Mouse (Mus musculus) layer of hippocampus, postnatal 14 days (tissue): Measurements from ENCODE around the gene Olfr986. TPM values are rescaled to one million over a fixed set of nuclear protein-coding genes. Genes with fewer than 3 reads are reported as not detected.
"Not testable (repeated sequence)": the region's sequence is repeated elsewhere in the genome, so short reads cannot be mapped to it uniquely, and the experiment has no call there.

Source experiments
- DNase-seq, 2 experiments: peaks; one replicate each; pipeline ENCODE4 v3.0.0; 2021 to 2022; ENCODE audit warnings: low spot score in 2 of 2, mixed read lengths in 1 of 2
- long read RNA-seq, 2 experiments: library from polyadenylated mRNA; stranded (forward); transcript quantifications; one replicate each; pipeline ENCODE4 v2.0.0; 2021
- total RNA-seq, 2 experiments: library from RNA; stranded (reverse); gene quantifications; 2 replicates each; pipeline ENCODE4 v1.2.3; 2021

The Olfr986 gene
- total RNA-seq = under 1 TPM in 1 of 2 experiments, not detected in 1; 0.12 TPM
- long read RNA-seq, experiment 1 = 0 reads
- long read RNA-seq, experiment 2 = 0 reads

DNA sequence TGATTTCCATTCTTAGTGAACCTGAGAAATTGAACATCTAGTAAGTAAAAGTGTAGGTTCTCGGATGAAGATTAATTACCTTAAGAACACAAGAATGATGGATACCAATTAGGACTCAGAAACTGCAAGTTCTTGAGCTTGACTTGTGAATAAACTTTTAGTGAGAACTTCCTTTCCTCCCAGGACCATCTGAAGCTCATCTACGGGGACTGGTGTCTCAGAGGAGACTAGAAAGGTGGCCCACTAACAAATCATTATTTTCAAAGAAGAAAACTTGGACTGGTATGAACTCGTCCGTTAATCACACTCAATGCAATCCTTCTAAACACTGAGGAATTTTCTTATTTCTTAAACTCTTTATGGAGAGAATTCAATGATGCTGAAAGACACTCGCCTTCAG lies at the start of gene Olfr986:
TSS of gene Olfr986 (plus strand) at position 301 of the 400 bp plus-strand sequence.
- DNase-seq = no peak

DNA sequence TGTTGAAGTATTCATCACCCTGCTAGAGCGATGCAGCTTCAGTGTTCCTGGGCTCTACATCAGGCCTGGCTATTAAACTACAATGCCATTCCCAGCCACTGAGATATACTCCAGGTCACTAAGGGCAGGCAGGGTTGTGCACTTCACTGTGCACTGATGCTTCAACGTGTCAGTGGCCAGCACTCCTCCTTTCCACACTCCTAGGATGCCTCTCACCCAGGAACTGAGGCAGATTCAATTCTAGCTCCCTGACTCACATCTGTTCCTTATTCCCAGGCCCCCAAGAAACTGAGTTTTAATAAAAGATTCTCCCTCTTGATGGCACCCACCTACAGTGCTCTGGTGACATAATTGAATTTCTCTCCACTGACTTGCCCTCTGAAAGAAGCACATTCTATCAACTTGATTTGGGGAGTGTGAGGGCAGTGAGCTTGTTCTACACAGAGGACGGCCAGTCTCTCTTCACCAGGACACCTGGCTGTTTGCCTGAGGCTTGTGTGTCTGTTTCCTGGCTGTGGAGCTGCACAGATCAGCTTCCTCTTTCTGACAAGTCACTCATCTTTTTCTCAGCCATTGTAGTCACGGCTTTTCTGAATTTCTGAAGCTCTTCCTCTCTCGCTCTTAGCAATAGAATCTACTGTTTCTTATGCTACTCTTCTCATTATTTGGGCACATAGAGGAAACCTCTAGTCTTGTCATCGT lies 43.6 kb upstream of the Olfr986 start:
- no peak for DNase-seq

DNA sequence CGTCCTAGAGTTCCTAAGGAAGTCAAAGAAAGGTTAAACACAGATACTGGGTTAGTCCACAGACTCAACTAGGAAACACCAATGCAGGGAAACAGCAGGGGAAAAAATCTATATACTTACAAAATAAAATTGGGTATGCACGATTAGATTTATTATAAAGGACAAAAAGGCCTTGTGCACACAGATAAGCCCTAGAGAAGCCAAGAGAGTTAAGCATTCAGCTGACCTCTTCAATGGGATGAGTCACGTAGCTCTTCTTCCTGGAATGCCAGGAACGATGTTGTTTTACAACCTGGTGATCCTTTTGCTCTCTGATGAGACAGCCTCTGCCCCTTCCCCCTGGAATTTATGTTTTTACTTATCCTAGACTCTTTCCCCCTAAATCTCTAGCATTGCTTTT lies 41.2 kb upstream of the Olfr986 start:
- DNase-seq = no peak

DNA sequence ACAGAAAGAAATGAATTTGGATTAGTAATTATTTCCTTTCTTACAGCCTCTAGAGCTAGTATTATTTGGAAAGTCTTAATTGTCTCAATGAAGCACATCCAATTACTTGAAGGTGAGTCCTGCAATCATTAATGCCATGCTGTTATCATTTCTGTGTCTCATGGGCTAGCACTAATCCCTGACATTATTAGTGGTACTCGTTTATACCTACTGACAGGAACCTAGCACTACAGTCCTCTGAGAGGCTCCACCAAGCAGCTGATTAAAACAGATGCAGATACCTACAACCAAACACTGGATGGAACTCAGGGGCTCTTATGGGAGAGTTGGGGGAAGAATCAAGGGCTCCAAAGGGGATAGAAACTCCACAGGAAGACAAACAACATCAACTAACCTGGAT lies 39.2 kb upstream of the Olfr986 start:
- DNase-seq = no peak

DNA sequence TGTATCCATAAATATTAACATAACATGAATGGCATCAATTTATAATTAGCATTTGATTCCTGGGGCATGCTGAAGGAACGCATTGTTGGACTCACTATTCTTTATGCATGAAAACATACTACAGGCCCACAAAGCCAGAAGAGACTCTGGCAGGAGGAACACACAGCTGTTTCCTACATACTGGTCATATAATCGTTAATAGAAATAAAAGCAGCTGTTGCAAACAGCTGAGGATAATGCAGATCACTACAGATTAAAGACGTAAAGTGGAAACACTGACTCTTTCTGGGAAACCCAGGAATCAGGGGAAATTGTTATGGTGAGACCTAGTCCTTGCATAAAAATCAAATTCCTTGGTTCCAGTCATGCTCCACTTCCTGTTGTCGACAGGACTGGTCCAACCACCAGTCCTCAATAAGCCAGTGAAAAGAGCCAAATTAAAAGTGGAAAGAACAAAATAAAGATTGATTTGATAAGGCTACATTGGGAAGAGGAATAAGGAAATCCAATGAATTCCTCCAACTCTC lies 25.5 kb upstream of the Olfr986 start:
- no peak for DNase-seq

DNA sequence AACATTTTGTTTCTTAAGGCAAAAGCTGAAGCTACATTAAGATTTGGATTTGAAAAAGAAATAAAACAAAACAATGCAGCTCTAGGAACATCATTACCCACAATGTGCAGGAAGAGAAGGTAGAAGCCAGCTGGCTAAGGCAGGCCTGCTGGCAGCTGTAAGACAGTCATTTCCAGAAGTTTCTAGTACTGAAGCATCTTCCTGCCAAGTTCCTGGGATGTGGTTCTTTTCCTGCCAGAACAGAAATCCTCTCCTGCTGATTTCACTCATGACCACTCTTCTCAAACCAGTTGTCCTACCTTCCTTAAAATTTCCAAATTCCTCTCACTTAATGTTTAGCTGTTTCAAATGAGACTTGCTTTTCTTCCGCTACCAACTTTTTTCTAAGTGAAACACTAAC lies 14.3 kb upstream of the Olfr986 start:
- DNase-seq = peak in 1 of 2 experiments; percentile 6

DNA sequence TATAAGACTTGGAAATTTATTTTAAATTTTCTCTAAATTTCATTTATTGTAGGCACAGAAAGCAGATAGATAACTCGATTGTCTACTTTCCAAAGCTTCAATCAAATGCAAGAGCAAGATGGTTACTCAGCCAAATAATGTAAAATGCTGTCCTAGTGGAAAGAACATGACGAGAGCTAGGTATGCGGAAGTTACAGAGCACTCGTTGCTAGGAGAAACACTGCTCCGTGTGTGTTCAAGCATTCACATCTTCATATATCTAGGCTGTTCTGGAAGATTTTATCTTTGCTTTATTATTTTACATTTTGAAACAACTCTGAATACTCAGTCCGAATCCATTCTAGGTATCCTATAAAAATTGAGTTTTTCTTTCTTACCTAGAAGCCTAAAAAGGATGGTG lies 3.7 kb upstream of the Olfr986 start:
- DNase-seq = no peak

DNA sequence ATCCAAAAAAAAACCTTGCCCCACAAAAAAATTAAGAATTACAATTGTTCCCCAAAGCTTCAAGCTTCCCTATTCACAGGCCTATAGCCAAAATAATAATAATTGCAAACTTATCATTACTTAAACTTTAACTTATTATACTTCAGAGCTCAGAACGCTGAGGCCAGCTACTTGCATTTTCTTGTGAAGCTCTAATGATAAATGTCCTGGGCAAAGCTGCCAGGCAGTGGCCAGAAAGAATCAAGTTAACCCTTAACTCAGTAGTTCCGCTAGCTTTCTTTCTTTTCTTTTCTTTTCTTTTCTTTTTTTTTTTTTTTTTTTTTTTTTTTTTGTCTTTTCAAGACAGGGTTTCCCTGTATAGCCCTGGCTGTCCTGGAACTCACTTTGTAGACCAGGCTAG lies 4.4 kb downstream of the Olfr986 start:
- not testable (repeated sequence) for DNase-seq

DNA sequence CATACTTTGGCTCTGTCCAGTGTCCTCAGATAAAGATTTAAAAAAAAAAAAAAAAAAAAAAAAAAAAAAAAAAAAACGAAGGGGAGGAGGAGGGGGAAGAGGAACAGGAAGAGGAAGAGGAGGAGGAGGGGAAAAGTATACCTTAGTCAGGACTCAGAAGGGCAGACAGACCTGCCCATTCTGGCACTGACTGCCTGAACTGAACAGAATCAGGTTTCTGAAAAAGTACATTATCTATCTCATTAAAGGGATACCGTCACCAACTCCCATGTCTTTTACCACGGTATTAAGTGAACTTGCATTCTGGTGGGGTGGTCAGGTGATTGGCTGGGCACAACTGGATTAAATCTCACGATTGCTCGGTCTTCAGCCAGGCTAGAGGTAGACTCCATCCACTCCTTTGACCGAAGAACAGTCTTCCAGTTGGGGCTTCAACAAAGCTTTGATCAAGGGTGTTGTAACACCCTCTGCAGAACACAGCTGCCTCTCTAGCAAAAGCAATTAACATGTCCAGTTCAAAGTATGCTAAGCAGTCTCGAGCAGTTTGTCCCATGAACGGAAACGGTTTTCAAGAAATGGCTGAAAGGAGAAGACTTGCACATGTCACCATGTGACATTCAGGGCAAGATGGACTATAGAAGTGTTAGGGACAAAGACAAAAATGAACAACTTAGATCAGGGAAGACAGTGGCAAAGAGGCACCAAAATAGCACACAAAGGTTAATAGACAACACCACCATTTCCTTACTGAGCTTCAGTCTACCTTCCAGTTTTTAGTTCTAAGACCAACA lies 10.6 kb downstream of the Olfr986 start:
- DNase-seq = no peak

DNA sequence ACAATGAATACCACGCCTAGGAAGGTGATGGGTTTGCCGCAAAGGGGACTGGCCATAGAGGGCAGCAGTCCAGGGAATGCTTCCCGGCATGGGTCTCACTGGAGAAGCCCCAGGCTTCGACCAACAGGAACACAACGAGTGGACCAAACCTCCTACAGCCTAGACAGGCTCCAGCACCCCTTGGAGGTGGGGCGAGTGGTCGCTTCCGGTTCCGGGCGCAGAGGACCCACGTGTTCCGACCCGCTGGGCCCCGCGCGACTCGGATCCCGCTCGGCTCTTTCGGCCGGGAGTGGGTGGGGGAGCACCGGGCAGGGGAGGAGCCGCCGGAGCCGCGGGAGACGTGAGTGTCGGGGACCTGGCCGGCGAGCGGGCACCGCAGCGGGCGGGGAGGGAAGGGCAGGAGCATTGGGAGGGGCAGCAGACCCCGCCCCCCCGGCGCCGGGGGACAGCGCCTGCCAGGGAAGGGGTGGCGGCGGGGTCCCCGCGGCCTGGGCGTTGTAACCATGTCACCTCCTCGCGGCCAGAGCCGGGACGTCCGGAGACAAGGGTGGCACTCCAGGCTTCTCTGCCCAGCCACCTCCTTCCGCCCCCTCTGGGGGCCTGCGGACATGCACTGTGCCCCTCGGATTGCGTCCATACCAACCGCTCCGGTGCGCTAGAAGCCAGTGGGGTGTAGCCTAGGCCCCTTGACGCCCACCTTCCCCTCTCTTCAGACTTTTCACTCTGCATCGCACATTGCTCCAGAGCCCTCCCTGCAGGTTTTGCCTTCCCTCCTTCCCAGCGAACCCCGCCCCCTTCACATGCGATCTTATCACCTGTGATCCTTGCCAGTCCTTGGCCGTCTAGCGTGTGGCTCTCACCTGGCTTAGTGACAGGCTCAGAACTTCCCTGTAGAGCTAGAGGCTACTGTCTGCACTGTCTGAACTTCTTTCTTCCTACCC lies 11.6 kb downstream of the Olfr986 start, which contains the start of gene Zfp202:
TSS of gene Zfp202 (plus strand) at position 219 of the 941 bp plus-strand sequence.
- peak; percentile 88 for DNase-seq

DNA sequence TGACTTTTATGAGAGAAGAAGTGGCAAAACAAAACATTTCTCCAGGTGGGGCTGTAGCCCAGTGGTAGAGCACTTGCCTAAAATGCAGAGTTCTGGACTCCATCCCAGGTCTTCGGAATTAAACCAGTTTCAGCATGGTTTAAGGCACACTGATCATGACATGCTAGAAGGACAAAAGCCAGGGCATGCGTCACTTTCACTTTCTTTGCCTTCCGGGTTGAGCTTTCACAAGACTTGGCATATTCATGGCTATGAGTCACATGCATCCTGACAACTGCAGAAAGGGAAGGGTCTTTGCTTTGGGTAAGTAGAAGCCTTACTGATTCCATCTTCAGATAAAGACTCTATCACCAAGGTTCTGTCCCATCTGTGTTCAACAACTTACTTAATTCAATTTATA lies 15.3 kb downstream of the Olfr986 start:
- DNase-seq = no peak

DNA sequence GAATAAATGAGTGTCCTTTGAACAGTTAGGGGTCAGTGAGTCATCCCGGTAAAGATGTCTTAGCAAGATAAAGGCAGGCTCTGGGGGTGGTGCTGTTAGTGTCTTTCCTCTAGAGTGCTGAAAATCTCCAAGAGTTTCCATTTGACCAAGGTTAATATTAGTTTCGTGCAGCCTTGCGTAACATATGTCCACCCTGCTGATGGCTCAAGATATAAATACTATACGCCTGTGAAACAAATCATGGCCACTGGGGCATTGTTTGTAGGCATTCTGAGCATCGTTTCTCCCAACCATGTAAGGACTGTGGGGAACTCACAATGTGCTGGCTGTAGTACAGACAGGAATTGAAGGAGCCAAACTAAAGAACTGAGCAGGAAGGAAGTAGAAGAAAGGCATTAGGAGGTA lies 25.8 kb downstream of the Olfr986 start:
- DNase-seq = no peak

DNA sequence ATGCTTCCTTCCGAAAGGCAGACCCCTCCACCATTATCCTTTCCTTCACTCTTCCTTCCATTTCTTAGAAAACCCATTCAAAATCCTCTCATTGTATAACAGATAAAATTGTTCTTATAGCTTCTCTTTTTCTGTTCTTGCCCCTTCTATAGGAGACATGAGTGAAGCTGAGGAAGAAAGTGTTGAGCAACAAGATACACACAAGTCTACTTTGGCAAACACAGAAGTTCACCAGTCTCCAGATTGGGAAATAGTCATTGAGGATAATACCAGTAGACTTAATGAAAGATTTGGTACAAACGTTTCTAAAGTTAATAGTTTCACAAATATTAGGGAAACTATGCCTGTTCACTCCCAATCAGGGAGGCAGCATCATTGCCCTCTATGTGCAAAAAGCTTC lies 30.0 kb downstream of the Olfr986 start:
- DNase-seq = no peak

DNA sequence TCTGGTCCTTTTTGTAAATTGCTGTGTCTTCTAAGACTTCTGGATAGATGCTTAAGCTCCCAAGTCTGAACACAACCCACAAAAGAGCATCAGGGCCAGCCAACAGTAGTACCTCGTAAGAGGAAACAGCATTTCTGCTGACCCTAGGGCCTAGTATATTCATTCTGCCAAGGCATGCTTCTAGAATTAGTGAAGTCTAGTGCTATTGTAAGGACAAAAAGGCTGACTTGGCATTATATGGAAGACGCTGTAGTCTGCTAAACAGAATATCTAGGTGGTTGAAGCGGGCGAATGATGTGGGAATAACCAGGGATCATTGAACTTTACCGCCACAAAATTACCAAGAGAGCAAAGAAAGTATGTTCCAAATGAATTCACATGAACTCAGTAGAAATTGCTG lies 33.3 kb downstream of the Olfr986 start:
- no peak for DNase-seq

DNA sequence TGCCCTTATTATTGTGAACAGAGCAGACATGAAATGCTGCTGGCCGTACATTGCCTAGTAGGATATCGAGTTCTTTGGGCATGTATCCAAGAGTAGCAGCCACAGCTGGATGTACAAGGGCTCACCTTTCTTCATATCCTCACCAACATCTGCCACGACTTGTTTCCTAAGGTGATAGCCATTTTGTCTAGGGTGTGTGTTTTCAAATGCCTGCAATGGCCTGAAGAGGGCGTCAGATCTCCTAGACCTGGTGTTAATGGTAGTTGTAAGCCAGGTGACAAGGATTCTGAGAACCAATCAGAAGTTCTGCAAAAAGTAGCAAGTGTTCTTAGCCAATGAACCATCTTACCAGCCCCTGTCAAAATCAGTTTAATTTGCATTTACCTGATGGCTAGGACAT lies 35.9 kb downstream of the Olfr986 start:
- DNase-seq = no peak

DNA sequence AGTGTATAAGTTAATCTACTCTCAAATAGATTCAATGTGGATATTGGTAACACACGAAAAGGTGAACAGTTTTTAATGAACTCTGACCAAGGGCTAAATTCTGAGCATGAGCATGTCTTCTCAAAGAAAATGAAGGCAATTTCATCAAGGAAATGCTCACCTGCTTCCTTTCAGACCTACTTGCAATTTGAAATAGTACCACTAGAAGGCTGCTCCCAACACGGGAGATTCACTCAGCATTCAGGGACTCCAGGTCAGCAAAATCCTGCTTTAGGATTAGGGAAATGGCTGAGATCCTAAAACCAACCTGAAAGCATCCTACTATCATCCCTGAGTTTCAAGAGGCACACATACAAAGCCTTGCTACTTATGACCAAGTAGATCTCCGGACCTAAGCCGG lies 43.6 kb downstream of the Olfr986 start:
- DNase-seq = no peak

DNA sequence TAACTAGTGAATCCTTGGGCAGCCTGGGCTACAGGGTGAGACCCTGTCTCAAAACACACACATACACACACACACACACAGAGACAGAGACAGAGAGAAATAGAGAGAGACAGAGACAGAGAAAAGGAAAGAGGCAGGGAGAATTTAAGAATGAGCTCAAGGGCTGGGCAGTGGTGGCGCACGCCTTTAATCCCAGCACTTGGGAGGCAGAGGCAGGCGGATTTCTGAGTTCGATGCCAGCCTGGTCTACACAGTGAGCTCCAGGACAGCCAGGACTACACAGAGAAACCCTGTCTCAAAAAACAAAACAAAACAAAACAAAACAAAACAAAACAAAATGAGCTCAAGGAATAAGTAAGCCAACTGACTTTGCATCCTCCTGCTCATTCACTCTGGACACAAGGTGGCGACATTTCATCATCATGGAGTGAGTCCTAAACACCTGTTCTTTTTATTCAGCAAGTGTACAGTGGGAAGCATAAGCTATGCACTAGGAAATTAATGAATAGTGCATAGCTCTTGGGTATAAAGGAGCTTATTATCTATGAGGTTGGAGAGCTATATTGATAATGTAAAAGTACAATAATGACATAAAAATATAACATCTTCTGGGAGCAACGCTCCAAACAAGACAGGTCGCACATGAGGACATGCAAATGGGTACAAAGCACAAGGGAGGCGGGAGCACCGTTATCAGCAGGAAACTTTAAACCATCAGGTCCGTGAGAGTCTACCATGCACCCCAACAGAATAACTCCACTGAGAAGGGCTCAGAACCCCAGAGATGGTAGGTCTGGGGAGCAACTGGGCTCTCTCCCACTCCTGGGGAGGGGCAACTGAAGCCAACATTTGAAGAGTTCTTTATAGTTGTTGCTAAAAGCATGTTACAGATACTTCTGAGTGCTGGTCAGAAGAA lies 47.4 kb downstream of the Olfr986 start:
- DNase-seq = peak in 1 of 2 experiments; percentile 62

DNA sequence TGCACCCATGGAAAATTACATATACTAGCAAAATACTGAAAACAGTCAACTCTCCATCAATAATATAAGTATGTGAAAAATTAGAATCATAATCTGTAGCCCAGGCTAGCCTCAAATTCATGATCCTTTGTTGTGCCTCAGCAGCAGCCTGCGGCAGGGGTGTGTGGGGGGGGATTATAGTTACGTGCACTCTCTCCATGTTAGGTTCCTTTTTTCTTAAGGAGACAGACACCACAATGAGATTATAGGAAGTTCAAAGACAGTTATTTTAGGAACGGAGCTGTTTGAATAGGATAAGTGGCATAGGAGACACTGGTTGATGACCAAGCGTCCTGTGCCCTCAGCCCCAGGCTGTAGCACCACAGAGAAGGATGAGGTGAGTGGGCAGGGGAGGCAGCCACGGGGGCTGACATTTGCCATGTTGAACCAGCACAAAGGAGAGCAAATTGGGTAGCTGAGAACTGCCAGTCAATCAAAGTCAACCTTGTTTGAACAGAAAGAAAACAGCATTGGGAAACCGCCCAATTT lies 48.1 kb downstream of the Olfr986 start:
- DNase-seq = no peak

DNA sequence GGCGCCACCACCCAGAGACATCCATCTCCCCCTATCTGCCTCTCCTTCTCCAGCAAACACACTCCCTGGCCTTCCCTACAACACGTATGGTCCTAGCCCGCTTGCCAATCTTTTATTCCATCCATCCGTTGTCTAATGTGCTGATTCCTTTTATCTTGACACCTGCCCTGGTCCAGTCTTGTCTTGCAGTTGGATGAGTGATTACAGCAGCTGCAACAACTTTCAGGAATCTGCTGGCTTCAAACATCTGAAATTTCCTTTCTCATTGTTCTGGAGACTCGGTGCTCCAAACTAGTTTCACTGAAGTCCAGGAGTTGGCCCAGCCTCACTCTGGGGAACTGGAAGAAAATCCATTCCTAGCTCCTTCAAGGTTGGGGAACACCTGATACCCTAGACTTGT lies 48.8 kb downstream of the Olfr986 start:
- no peak for DNase-seq

DNA sequence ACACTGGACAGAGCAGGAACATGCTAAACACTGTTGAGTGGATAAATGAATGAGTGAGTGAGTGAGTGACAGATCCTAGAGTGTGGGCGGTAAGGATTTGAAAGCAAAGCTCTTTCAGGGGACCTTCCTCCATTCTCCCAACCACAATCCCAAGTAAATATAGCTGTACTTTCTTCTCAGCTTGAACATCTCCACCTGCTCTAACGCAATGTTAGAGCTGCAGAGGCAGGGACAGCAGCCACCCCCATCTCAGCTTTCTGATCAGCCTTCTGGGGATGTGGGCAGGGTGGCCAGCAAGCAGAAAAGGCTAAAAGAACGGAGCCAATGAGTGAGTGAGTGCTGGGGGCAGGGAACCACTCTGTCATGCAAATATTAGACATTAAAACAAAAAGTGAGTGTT lies 50.3 kb downstream of the Olfr986 start:
- no peak for DNase-seq
